Mouse (Mus musculus): ENCODE results near the gene Ndc80. TPM values are rescaled to one million over a fixed set of nuclear protein-coding genes. Genes with fewer than 3 reads are reported as not detected.
A peak's percentile ranks its signal among the peaks of the same experiment; 100 is the strongest.

Ndc80 gene
- total and polyA plus RNA-seq, 3 experiments, result 24.4 to 44.5 (median 41.8) TPM

GRCm38 (mm10) chr17:71474762-71475704 lies 51.6 kb downstream of the Ndc80 start, which contains the start of gene Smchd1 (continued):
- TF ChIP-seq ZMIZ1 (IDR thresholded peaks at IDR 0.05; ENCODE audit: low read depth, low read length) (peak; percentile 52), IRF4 (IDR thresholded peaks at IDR 0.05; ENCODE audit: low read depth, low read length) (peak; percentile 58), CHD1 (IDR thresholded peaks at IDR 0.05; ENCODE audit: low read depth, low read length) (no peak), ZNF384 (IDR thresholded peaks at IDR 0.05; ENCODE audit: low read depth, low read length) (no peak), TBP (conservative IDR thresholded peaks at IDR 0.05; ENCODE audit: low read depth, low read length) (no peak), MAZ (IDR thresholded peaks at IDR 0.05; ENCODE audit: low read depth, low read length) (no peak; the same call in 1 of the 2 replicates), KAT2A (IDR thresholded peaks at IDR 0.05; ENCODE audit: insufficient replicate concordance, low read length) (0 out of 2 replicates have a peak, but pooled peaks have one; percentile 63), TCF12 (IDR thresholded peaks at IDR 0.05; ENCODE audit: low read depth, low read length) (peak; percentile 66), JUND (conservative IDR thresholded peaks at IDR 0.05; ENCODE audit: low read depth, low read length) (no peak), E2F4 (IDR thresholded peaks at IDR 0.05; ENCODE audit: insufficient replicate concordance, low read depth, low read length) (peak; percentile 78; the same call in 1 of the 2 replicates), CHD2 (IDR thresholded peaks at IDR 0.05; ENCODE audit: low read length) (no peak), ETS1 (conservative IDR thresholded peaks at IDR 0.05; ENCODE audit: low read depth, low read length) (no peak; the same call in 1 of the 2 replicates), GABPA (IDR thresholded peaks at IDR 0.05; ENCODE audit: insufficient replicate concordance, low read depth, low read length) (no peak)

- peak overlapping the region; percentile 91 to 99 (median 94) for H3K4me3 ChIP-seq (replicated peaks in 1 of 3; ENCODE audit: low read depth in 2 of 3, low read length in 2 of 3, poor library complexity in 1 of 3)
- in situ Hi-C loops (cut with MboI; ENCODE audit: low pct_ligation_motif_present, low pct_unique_long_range_greater_than_20kb, low sequenced_read_pairs) (no loop called here), dilution Hi-C loops (cut with MboI; ENCODE audit: extremely low pct_ligation_motif_present, extremely low pct_unique_long_range_greater_than_20kb, low sequenced_read_pairs) (no loop called here)
- H3K9me3 ChIP-seq (replicated peaks; ENCODE audit: low read length), result no peaks in the 10 kb centered on the region
- H3K79me2 ChIP-seq (replicated peaks; ENCODE audit: control insufficient read depth, extremely low read depth, insufficient read depth, poor library complexity, severe bottlenecking), result peaks cover 52% of the 10 kb centered on the region
- H3K4me1 ChIP-seq (ENCODE audit: control insufficient read depth in 1 of 2, insufficient read depth in 2 of 2), result peaks cover 9 to 31% of the 10 kb centered on the region in 2 experiments
- peaks cover 0 to 12% of the 10 kb centered on the region in 2 experiments for H3K36me3 ChIP-seq (replicated peaks in 1 of 2; ENCODE audit: control insufficient read depth in 1 of 2, insufficient read depth in 1 of 2, low read length in 1 of 2)
- H3K27ac ChIP-seq (ENCODE audit: insufficient read depth, low read depth), result no peak overlapping the region
- DNase-seq (ENCODE audit: extremely low read depth), result peak; percentile 38
- peak overlapping the region; percentile 92 for H3K9ac ChIP-seq (ENCODE audit: insufficient read depth, low read depth)
- H3K4me2 ChIP-seq (ENCODE audit: insufficient read depth, low read depth, poor library complexity, severe bottlenecking), result peak overlapping the region; percentile 91
- H3K27me3 ChIP-seq (replicated peaks), result peaks cover 2% of the 10 kb centered on the region
- 0 out of 2 replicates have a peak, but pooled peaks have one; percentile 36 for TF ChIP-seq MYC (IDR thresholded peaks at IDR 0.05; ENCODE audit: low read depth, low read length)
- no peak for TF ChIP-seq RAD21 (IDR thresholded peaks at IDR 0.05; ENCODE audit: low read depth, low read length)
Measured at GRCm38 (mm10) chr17:71474128-71474527, 52.5 kb downstream of the Ndc80 start.

GRCm38 (mm10) chr17:71471261-71471660 lies 55.4 kb downstream of the Ndc80 start:
- peaks cover 7 to 35% of the 10 kb centered on the region in 2 experiments for H3K4me1 ChIP-seq (ENCODE audit: control insufficient read depth in 1 of 2, insufficient read depth in 2 of 2)
- H3K4me2 ChIP-seq (ENCODE audit: insufficient read depth, low read depth, poor library complexity, severe bottlenecking), result no peak overlapping the region
- peaks cover 0 to 19% of the 10 kb centered on the region in 2 experiments for H3K36me3 ChIP-seq (replicated peaks in 1 of 2; ENCODE audit: control insufficient read depth in 1 of 2, insufficient read depth in 1 of 2, low read length in 1 of 2)
- no peak overlapping the region for H3K4me3 ChIP-seq (replicated peaks in 1 of 3; ENCODE audit: low read depth in 2 of 3, low read length in 2 of 3, poor library complexity in 1 of 3)
- no peaks in the 10 kb centered on the region for H3K9me3 ChIP-seq (replicated peaks; ENCODE audit: low read length)
- TF ChIP-seq PAX5 (IDR thresholded peaks at IDR 0.05; ENCODE audit: low read length) (no peak), JUN (IDR thresholded peaks at IDR 0.05; ENCODE audit: insufficient read depth, low read depth, low read length) (no peak), MAFK (IDR thresholded peaks at IDR 0.05; ENCODE audit: insufficient replicate concordance, low read length) (peak; percentile 55; the same call in 1 of the 2 replicates), ETS1 (conservative IDR thresholded peaks at IDR 0.05; ENCODE audit: low read depth, low read length) (no peak)
- no peak for DNase-seq (ENCODE audit: extremely low read depth)
- H3K27me3 ChIP-seq (replicated peaks), result no peaks in the 10 kb centered on the region
- dilution Hi-C loops (cut with MboI; ENCODE audit: extremely low pct_ligation_motif_present, extremely low pct_unique_long_range_greater_than_20kb, low sequenced_read_pairs) (no loop called here), in situ Hi-C loops (cut with MboI; ENCODE audit: low pct_ligation_motif_present, low pct_unique_long_range_greater_than_20kb, low sequenced_read_pairs) (no loop called here)
- H3K9ac ChIP-seq (ENCODE audit: insufficient read depth, low read depth), result no peak overlapping the region
- H3K79me2 ChIP-seq (replicated peaks; ENCODE audit: control insufficient read depth, extremely low read depth, insufficient read depth, poor library complexity, severe bottlenecking), result peaks cover 77% of the 10 kb centered on the region
- no peak overlapping the region for H3K27ac ChIP-seq (ENCODE audit: insufficient read depth, low read depth)
